Mouse (Mus musculus) spleen, adult 12 weeks (tissue): Measurements from ENCODE around the gene Syn1.

ENCODE experiments used
- DNase-seq: peaks from one replicate; pipeline ENCODE4 v3.0.0; 2022; ENCODE audit warnings: low spot score

Syn1 gene

DNA sequence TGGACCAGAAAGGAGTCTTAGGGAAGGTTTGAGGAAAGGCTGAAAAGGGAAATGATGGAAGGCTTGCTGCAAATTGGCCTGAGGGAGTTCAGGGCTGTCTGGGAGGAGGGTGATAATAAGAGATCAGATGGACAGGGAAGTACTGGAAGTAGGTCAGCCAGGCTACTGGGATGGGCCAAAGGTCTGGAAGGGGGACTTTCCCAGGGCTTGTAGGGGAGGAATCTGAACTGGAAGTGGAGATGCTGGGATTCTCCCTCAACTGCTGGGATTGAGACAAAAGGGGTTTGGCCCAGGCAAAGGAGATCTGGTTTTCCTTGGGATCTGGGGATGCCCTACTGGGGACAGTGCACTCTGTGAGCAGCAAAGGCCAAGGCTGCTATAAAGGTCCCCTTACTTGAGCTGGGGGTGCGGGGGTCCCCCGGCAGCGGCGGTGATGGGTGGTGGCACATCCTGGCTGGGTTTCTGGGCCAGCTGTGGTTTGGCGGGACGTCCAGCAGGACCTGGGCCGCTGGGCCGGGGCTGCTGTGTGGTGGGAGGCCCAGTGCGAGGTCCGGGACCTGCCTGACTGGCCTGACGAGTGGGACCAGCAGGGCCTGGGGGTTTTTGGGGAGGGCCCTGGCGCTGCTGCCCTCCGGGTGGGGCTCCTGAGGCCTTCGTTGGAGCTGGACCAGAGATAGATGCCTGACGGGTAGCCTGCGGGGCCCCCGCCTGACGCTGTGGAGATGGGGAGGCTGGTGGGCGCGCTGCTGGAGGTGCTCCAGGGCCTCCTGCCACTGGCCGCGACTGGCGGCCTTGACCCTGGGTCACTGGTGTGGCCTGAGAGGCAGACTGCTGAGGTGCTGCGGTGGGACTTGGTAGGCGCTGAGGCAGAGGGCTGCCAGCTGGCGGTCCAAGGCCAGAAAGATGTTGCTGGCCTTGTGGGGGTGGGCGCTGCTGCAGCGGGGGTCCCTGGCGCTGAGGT, 58.4 kb downstream of the Syn1 start:
- no peak for DNase-seq

DNA sequence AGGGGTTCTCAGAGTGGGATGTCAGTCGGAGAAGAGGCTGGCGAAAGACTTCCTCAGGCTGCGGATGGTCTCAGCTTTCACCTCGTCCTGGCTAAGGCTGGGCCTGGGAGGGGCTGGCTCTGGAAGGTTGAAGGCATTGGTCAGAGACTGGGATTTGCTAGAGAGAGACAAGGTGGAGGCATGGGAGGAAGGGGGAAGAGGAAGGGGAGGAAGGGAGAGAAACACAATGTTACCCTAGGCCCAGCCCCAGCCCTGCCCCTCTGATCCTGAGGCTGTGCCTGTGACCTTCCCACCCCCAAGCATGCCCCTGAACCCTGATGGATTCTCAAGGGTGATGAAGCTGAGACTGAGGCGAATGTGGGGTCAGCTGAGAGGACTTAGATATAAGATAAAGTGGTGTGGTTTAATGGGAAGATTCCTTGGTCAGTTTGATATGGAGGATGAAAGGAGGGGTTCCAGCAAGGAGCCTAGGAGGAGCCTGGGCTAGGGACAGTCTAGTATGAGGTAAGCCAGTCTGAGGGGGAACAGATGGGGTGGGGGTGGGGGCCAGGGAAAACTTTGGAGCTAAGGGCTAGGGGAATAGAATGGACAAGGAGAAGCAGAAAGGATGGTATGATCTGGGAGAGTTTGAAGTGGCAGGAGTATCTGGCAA, 59.2 kb downstream of the Syn1 start:
- no peak for DNase-seq

DNA sequence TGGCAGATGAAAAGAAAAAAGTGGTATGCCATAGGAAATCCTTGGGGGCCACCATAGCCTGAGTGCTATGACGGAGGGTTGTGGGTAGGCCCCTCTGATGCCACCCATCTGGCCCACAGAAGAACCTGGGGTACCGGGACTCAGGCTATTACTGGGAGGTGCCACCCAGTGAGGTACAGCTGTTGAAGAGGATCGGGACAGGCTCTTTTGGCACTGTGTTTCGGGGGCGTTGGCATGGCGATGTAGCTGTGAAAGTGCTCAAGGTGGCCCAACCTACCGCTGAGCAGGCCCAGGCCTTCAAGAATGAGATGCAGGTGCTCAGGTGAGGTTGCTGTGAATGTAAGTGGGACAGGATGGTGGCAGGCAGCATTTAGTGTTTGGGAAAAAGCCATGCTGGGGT, 67.0 kb downstream of the Syn1 start:
- no peak for DNase-seq

DNA sequence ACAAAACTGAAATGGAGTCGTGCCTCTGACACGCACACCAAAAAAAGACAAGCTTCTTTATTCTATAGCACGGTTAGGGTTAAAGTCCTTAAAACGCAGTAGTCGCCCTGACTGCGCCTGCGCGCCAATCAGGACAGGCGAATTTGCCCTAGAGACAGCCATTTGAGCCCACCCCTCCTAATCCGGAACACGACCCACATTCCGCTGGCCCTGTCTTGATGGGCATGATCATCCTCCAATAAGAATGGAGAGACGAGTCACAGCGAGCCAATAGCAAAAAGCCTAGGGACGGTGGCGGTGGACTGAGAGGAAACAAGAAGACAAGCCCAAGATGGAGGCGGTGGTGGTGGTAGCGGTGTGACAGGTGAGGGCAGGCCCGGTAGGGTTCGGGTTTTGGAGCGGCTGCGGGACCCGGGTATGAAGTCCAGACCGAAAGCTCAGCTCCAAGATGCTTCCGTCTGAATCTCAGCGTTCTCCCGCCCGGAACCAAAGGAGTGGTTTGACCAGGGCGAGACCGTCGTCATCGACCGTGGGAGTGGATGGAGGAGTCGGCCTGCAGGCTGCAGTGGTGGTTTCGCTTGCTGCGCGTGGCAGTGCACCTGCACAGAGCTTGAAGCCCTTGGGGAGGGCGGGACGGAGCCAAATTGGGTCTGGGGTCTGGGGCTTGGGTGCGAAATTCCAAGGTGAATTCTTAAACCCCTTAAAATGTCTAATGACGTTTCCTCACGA, 72.4 kb downstream of the Syn1 start:
- DNase-seq = peak; percentile 77

DNA sequence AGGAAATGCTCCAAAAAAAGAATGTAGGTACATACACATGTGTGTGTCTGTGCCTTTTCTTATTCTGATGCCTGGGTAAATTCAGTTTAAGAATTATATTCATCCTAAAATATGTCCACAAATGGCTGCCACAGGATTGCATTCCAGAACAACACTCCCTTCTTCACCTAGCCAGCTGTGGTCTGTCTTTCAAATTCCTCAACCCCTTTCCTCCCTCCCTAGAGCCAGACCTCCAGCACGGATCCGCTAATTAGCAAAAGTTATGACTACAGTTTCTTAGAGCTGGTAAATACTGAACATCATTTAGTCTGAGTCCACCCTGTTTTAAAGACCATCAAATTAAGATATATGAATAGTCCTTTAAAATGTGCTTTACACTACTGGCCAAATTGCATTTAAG, 73.0 kb downstream of the Syn1 start:
- no peak for DNase-seq

DNA sequence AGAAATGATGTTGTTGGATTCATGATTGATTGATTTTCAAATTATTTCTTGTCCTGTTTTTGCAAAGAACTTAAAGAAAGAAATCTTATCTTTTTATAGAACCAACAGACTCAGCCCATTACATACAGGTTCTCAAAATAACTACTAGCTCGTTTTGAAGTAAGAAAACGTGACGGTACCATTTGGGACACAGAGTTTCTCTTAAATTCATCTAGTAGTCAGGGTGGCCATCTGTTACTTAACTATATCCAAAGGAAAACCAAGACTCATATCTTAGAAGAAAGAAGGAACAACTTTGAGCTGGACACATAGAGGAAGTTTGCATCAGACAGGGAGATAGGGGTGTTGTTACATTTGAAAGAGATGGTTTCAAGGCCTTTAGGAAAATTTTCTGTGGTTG, 73.6 kb downstream of the Syn1 start:
- no peak for DNase-seq

DNA sequence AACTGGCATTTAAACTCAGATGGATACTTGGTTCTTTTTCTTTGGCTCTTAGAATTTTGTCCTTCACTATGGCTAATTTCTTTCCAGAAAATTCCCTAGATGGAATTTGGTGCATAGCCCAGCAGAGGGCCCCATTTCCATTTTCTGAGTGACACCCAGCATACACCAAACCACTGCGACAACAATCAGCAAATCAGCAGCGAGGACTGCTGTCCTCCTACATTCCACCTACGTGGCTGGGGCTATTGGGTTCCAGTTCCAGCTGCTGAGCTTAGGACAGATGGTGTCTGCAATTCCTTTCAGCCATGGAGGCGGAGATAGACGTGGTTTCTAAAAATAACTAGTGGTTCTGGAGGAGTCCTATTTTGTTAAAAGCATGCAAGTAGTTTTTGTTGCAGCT, 91.9 kb downstream of the Syn1 start:
- DNase-seq = no peak

DNA sequence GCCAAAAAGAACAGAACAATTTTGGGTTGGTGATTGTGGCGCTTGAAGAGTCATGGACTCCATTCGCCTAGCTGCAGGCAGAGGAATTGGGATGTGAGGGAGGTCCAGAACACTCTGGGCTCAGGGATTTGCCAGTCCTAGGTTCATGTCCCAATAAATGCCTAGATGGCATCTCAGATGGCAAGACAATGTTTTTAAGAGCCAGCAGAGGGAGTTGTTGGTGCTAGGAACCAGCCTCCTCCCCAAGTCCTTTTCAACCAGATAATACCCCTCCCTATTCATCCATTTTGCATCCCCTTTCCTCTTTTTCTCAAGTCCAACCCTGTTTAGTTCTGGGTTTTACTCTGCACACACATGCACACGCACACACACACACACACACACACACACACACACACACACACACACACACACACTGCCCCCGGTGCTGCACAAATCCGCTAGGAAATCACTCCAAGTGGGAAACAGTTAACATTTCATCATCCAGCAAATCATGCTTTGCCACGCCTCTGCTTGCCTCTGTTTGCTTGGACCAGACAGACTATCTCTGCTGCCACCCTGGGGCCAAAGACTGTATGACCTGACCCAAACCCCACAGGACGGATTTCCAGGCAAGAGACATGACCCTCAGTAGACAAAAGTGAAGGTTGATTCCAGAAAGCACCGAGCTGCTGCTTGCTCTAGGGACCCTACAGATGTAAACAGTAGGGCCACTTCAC, 100.9 kb downstream of the Syn1 start:
- DNase-seq = peak; percentile 6

DNA sequence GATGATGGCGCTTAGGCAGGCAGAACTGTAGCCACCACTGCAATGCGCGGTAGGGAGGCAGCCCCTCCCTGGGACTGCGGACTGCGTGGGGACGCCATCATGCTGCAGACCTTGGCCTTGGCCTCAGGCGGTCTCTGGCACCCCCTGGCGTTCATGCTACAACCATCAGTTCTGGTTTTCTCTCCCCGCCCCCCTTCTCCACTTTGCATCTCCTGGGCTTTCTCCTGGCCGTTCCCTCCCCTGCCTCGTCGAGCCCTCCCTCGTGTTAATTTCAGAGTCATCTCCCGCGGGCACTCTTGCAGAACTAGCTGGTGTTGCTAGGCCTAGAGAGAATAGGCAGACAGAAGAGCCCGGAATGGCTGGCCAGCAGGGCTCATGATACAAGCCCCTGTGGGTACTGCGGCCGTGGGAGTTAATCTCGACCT, 101.6 kb downstream of the Syn1 start:
- peak; percentile 42 for DNase-seq

DNA sequence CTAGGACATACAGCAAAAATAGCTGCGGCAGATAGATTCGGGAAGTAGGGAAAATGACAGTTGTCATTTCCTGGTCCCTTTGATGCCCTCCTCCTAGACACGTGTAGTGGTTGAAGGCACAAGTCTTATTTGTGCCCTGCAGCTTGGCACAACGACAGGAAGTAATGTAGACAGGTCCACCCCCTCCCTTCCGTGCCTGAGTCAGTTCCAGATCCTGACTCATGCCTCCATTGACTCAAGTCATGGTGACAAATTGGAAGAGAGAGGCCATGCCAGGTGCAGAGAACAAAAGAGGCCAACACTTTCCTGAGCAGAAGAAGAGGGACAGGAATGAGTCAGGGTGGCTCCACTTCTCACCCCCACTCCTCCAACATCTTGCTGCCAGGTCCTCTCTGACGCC, 103.8 kb downstream of the Syn1 start:
- DNase-seq = no peak
